Mouse (Mus musculus) intestine, postnatal 0 days (tissue): Measurements from ENCODE around the gene Gm6096. TPM values are rescaled to one million over a fixed set of nuclear protein-coding genes. Genes with fewer than 3 reads are reported as not detected.

ENCODE experiments used
- ATAC-seq: fragments of 200-750 bp; cut with Nextera tagmentation; 2 replicates; pipeline ENCODE4 v1.8.0; 2017; ENCODE audit warnings: mild to moderate bottlenecking, moderate TSS enrichment, moderate library complexity
- H3K27ac ChIP-seq: fragments of 300-500 bp; sonication (generic); 2 replicates; pipeline ENCODE4 v1.5.1; 2014; ENCODE audit warnings: mild to moderate bottlenecking, low read depth, low read length, moderate library complexity
- H3K27me3 ChIP-seq: fragments of 300-500 bp; sonication (generic); replicated peaks from 2 replicates; pipeline ENCODE4 v1.6.1; 2014; ENCODE audit warnings: low read length, mixed read lengths; ENCODE audit not compliant: control insufficient read depth, insufficient read depth
- H3K36me3 ChIP-seq: fragments of 300-500 bp; sonication (generic); 2 replicates; pipeline ENCODE4 v1.6.1; 2014; ENCODE audit warnings: mild to moderate bottlenecking, moderate library complexity; ENCODE audit not compliant: control insufficient read depth, insufficient read depth
- H3K4me1 ChIP-seq: fragments of 300-500 bp; sonication (generic); replicated peaks from 2 replicates; pipeline ENCODE4 v1.6.1; 2014; ENCODE audit warnings: antibody characterized with exemption, low read length, mixed read lengths; ENCODE audit not compliant: control insufficient read depth, insufficient read depth
- H3K4me2 ChIP-seq: fragments of 300-500 bp; sonication (generic); replicated peaks from 2 replicates; pipeline ENCODE4 v1.6.1; 2014; ENCODE audit warnings: low read depth, mild to moderate bottlenecking, moderate library complexity
- H3K4me3 ChIP-seq: fragments of 300-500 bp; sonication (generic); 2 replicates; pipeline ENCODE4 v1.5.1; 2014; ENCODE audit warnings: low read depth, low read length
- H3K9ac ChIP-seq: fragments of 300-500 bp; sonication (generic); 2 replicates; pipeline ENCODE4 v1.6.1; 2014; ENCODE audit warnings: mild to moderate bottlenecking, low read depth, low read length
- H3K9me3 ChIP-seq: fragments of 300-500 bp; sonication (generic); 2 replicates; pipeline ENCODE4 v1.6.1; 2016; ENCODE audit warnings: mixed run types; ENCODE audit not compliant: control insufficient read depth
- CTCF ChIP-seq: sonication (generic); IDR thresholded peaks from 2 replicates; pipeline ENCODE4 v1.5.1; 2016; ENCODE audit warnings: low read depth, mild to moderate bottlenecking, control low read depth, antibody characterized with exemption, moderate library complexity
- WGBS: fragments of 180-500 bp; shearing (Covaris S2); extraction: QIAGEN DNeasy Blood & Tissue Kit; methylation state at CpG from one replicate; pipeline ENCODE4 v1.1.7; 2014; 5-methylcytosine and 5-hydroxymethylcytosine counted together
- polyA plus RNA-seq: library from polyadenylated mRNA; unstranded; fragments of >200 nt; fragmentation: Nextera tagmentation; extraction: Ambion mirVana; gene quantifications from 2 replicates; pipeline ENCODE4 v1.2.1, GENCODE M21; 2015

Gm6096 gene
- polyA plus RNA-seq, 1 experiment from 2014 or later, result not detected

- H3K36me3 ChIP-seq, result peaks cover 20% of the 10 kb centered on the region
- 0 out of 2 replicates have a peak, but pooled peaks have one; percentile 8 for TF ChIP-seq CTCF
- no peaks in the 10 kb centered on the region for H3K4me1 ChIP-seq
- peak overlapping the region; percentile 81 for H3K27ac ChIP-seq
- peak overlapping the region; percentile 38 for H3K9ac ChIP-seq
- ATAC-seq, result peak; percentile 93
- peak overlapping the region; percentile 49 for H3K4me3 ChIP-seq
- WGBS, result under 1% methylated on average over 46 of the region's 46 CpGs
- H3K4me2 ChIP-seq, result peak overlapping the region; percentile 66
- H3K9me3 ChIP-seq, result no peaks in the 10 kb centered on the region
- H3K27me3 ChIP-seq, result no peaks in the 10 kb centered on the region
Measured at GRCm38 (mm10) chr7:34233909-34234609, 16.8 kb upstream of the Gm6096 start.

- Histone ChIP-seq H3K4me1 (no peaks in the 10 kb centered on the region), H3K9me3 (no peaks in the 10 kb centered on the region), H3K27me3 (no peaks in the 10 kb centered on the region), H3K4me2 (peak overlapping the region; percentile 66), H3K36me3 (peaks cover 25% of the 10 kb centered on the region), H3K27ac (peak overlapping the region; percentile 81), H3K4me3 (peak overlapping the region; percentile 49), H3K9ac (no peak overlapping the region)
- TF ChIP-seq CTCF, result no peak
- no peak for ATAC-seq
- 1% methylated on average over 17 of the region's 17 CpGs for WGBS
Measured at GRCm38 (mm10) chr7:34234610-34235561, 16.0 kb upstream of the Gm6096 start.

- H3K4me2 ChIP-seq, result no peak overlapping the region
- H3K4me1 ChIP-seq, result no peaks in the 10 kb centered on the region
- H3K36me3 ChIP-seq, result peaks cover 30% of the 10 kb centered on the region
- no peak overlapping the region for H3K27ac ChIP-seq
- TF ChIP-seq CTCF, result no peak
- H3K4me3 ChIP-seq, result no peak overlapping the region
- no peaks in the 10 kb centered on the region for H3K27me3 ChIP-seq
- H3K9me3 ChIP-seq, result no peaks in the 10 kb centered on the region
- H3K9ac ChIP-seq, result no peak overlapping the region
- ATAC-seq, result no peak
- 86% methylated on average over 5 of the region's 5 CpGs for WGBS
Measured at GRCm38 (mm10) chr7:34235602-34236001, 15.2 kb upstream of the Gm6096 start.

- Histone ChIP-seq H3K9me3 (no peaks in the 10 kb centered on the region), H3K4me3 (no peak overlapping the region), H3K4me2 (no peak overlapping the region), H3K36me3 (peaks cover 50% of the 10 kb centered on the region), H3K27ac (no peak overlapping the region), H3K27me3 (no peaks in the 10 kb centered on the region), H3K9ac (no peak overlapping the region), H3K4me1 (no peaks in the 10 kb centered on the region)
- no peak for TF ChIP-seq CTCF
- 90% methylated on average over 5 of the region's 5 CpGs for WGBS
- no peak for ATAC-seq
Measured at GRCm38 (mm10) chr7:34238086-34238485, 12.8 kb upstream of the Gm6096 start.

- Histone ChIP-seq H3K9me3 (no peaks in the 10 kb centered on the region), H3K27ac (no peak overlapping the region), H3K36me3 (peaks cover 76% of the 10 kb centered on the region), H3K27me3 (no peaks in the 10 kb centered on the region), H3K9ac (no peak overlapping the region), H3K4me1 (no peaks in the 10 kb centered on the region), H3K4me2 (no peak overlapping the region), H3K4me3 (no peak overlapping the region)
- WGBS, result 95% methylated on average over 11 of the region's 11 CpGs
- ATAC-seq, result no peak
- no peak for TF ChIP-seq CTCF
Measured at GRCm38 (mm10) chr7:34242176-34242575, 8.7 kb upstream of the Gm6096 start.

GRCm38 (mm10) chr7:34246870-34247499 is 3.9 kb upstream of the Gm6096 start:
- no peak for ATAC-seq
- no peak overlapping the region for H3K9ac ChIP-seq
- H3K4me2 ChIP-seq, result no peak overlapping the region
- H3K27ac ChIP-seq, result no peak overlapping the region
- H3K27me3 ChIP-seq, result no peaks in the 10 kb centered on the region
- 84% methylated on average over 3 of the region's 3 CpGs for WGBS
- no peaks in the 10 kb centered on the region for H3K4me1 ChIP-seq
- no peak for TF ChIP-seq CTCF
- peaks cover 73% of the 10 kb centered on the region for H3K36me3 ChIP-seq
- H3K4me3 ChIP-seq, result no peak overlapping the region
- H3K9me3 ChIP-seq, result no peaks in the 10 kb centered on the region
